Mouse (Mus musculus): ENCODE measurements around the gene Lrrc52. TPM values are rescaled to one million over a fixed set of nuclear protein-coding genes. Genes with fewer than 3 reads are reported as not detected.
A peak's percentile ranks its signal among the peaks of the same experiment; 100 is the strongest.

The Lrrc52 gene
- 0.19 TPM in 1 of 2 replicates, not detected in the other for polyA plus RNA-seq (2016; fragmentation: Nextera tagmentation; extraction: Ambion mirVana)

DNA sequence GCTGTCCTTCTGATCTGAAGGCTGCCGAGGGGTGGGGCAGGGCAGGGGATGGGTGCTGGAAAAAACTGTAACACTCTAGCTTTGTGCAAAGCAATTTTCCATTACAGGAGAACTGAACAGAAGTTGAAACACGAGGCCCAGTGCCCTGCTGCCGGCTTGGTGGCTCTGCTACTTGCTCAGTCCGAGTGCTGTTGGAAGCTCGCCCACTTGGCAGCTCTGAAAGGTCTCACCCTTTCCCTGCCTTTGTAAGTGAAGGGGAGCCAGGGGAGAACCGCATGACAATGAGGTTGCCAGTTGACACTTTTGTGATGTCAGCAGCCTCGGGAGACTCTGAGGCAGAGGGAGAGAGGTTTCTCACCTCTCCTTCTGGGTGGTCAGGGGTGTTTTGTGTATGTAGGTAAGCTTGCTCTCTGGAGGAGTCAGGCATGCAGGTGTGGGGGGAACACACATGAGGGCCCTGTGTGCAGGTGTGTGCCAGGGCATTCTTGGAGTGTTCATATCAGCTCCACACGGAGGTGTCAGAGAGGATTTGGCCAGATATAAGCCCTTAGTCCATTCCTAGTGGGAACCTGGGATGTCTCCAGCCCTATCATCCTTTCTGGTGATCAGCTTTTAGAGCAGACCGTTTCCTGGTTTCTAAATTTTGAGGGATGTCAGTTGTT lies at the start of gene Lrrc52:
Gene Lrrc52, minus strand, starts transcription at position 16 of the 662 bp plus-strand sequence.
- Histone ChIP-seq H3K4me1 (no peaks in the 10 kb centered on the region), H3K4me3 (no peak within 1 kb of the TSS), H3K9me3 (no peaks in the 10 kb centered on the region), H3K27me3 (ENCODE audit: insufficient read depth, poor library complexity, severe bottlenecking) (no peaks in the 10 kb centered on the region; the same call in 1 of the 2 replicates), H3K27ac (no peak within 1 kb of the TSS), H3K36me3 (no peaks in the 10 kb centered on the region)
- no peak for DNase-seq (ENCODE audit: low spot score)
- WGBS: 28% methylated on average over 9 of the region's 9 CpGs

DNA sequence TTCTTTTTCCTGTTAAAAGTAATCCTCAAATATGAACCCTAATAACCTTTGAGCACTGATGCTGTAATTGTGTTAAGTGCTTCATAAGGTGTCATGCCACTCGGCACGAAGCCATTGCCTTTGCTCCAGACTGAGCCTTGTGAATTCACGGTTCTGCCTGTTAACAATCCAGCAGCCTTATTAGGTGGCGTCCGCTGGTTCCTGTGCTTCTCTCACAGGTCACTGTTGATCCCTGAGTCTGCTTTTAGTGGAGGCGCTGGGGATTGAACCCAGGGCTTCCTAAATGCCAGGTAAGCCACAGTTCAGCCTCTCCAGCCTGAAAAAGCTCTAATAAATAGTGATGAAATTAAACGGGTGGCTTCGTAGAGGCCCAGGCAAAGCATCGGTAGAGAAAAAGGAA lies 45.0 kb upstream of the Lrrc52 start:
- WGBS: 82% methylated on average over 9 of the region's 9 CpGs
- Histone ChIP-seq H3K9me3 (no peaks in the 10 kb centered on the region), H3K36me3 (no peaks in the 10 kb centered on the region), H3K27me3 (ENCODE audit: insufficient read depth, poor library complexity, severe bottlenecking) (no peaks in the 10 kb centered on the region), H3K4me3 (no peak overlapping the region), H3K27ac (no peak overlapping the region), H3K4me1 (no peaks in the 10 kb centered on the region)
- peak; percentile 58 for DNase-seq (ENCODE audit: low spot score)

DNA sequence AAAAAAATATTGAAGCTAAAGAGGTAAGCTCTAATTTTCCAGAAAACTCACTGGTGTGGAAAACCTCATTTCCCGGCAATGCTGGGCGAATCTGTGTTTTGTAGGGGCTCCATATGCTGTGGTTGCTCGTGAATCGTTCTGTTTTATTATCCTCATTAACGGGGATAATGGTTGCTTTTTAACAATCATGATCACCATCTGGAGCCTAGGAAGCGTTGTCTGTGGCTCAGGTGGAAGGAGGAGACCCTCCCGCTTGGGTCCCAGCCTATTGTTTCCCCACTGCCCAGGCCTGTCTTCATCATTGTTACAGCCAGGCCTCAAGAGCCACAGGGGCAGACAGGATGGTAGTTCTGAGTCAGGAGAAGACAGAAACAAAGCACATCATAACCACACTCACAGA lies 39.5 kb upstream of the Lrrc52 start:
- H3K4me1 ChIP-seq: no peaks in the 10 kb centered on the region
- no peaks in the 10 kb centered on the region for H3K9me3 ChIP-seq
- H3K27me3 ChIP-seq (ENCODE audit: insufficient read depth, poor library complexity, severe bottlenecking): no peaks in the 10 kb centered on the region
- no peak overlapping the region for H3K4me3 ChIP-seq
- DNase-seq (ENCODE audit: low spot score): peak; percentile 68
- 85% methylated on average over 7 of the region's 7 CpGs for WGBS
- H3K36me3 ChIP-seq: no peaks in the 10 kb centered on the region
- no peak overlapping the region for H3K27ac ChIP-seq

DNA sequence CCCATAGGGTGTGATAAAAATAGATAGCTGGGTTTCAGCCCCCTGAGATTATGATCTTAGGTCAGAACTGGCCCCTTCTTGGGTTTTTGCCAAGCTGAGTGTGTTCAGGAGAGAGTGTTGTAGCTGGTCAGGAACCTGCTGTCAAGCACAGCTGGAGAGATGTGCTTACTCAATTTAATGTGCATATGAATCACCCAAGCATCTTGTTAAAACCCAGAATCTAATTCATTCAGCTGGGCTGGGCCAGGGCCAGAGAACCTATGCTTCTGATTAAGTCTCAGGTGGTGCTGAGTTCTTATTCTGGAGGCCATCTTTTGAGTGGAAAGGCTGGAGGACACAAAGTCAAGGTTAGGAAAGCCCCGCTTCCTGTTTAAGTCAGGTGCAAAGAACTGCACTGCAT lies 38.8 kb upstream of the Lrrc52 start:
- Histone ChIP-seq H3K36me3 (no peaks in the 10 kb centered on the region), H3K4me3 (no peak overlapping the region), H3K27ac (no peak overlapping the region), H3K4me1 (no peaks in the 10 kb centered on the region), H3K9me3 (no peaks in the 10 kb centered on the region), H3K27me3 (ENCODE audit: insufficient read depth, poor library complexity, severe bottlenecking) (no peaks in the 10 kb centered on the region)
- DNase-seq (ENCODE audit: low spot score): peak; percentile 41
- WGBS: 97% methylated on average over 1 of the region's 1 CpGs

DNA sequence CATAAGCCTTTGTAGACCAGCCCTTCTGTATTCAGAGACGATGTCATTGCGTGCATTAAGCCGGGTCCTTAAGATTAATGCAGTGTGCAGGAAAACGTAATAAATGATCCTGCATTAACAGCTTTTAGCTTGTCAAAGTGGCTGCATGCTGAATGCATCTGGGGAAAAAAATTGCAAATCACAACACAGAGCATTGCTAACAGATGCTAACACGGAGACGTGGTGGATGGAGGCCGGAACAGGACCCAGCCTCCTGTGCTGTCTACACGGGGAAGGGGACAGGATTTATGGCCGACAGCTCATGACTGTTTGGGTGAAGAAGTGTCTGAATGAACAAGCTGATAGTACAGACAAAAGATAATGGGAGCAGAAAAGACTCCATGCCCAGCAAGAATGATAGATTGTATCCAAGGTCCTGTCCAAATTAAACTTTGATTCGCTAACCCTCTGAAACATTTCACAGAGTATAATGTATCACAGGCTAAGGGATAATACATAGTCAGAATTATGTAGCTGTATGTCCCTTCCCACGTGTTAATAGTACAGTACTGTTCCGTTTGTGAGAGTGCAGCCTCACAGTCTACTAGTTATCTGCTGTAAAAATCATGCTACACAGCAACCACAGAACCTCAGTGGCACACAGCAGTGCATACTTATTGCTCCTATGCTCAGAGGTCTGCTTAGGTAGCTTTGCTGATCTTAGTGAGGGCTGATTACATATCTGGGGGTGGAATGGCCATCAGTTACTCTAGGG lies 32.7 kb upstream of the Lrrc52 start:
- H3K9me3 ChIP-seq: no peaks in the 10 kb centered on the region
- no peak overlapping the region for H3K27ac ChIP-seq
- no peak for DNase-seq (ENCODE audit: low spot score)
- H3K4me1 ChIP-seq: peaks cover 3% of the 10 kb centered on the region; the same call in 1 of the 2 replicates
- 68% methylated on average over 12 of the region's 12 CpGs for WGBS
- no peaks in the 10 kb centered on the region for H3K36me3 ChIP-seq
- H3K27me3 ChIP-seq (ENCODE audit: insufficient read depth, poor library complexity, severe bottlenecking): 0 out of 2 replicates have a peak, but pooled peaks cover 9% of the 10 kb centered on the region
- no peak overlapping the region for H3K4me3 ChIP-seq

DNA sequence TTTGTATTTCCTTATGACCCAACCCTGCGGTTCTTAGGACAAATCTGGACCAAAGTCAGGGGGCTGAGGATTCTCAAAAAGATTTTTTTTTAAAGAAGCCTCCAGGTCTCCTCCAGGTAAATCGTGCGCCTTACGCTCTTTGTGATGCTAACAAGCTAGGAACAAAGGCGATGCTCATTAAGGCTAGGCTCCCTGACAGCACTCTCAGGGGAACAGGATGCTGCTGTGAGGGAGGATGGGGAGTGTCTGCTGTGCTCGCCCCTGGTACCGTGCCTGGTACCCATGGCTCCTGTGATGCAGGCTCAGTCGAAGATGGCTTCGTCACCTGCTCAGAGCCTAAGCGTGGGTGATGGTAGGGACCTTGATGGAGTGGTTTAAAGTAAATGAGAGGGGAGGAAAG lies 31.4 kb upstream of the Lrrc52 start:
- Histone ChIP-seq H3K4me1 (peaks cover 3% of the 10 kb centered on the region; the same call in 1 of the 2 replicates), H3K36me3 (no peaks in the 10 kb centered on the region), H3K27me3 (ENCODE audit: insufficient read depth, poor library complexity, severe bottlenecking) (0 out of 2 replicates have a peak, but pooled peaks cover 9% of the 10 kb centered on the region), H3K9me3 (no peaks in the 10 kb centered on the region), H3K27ac (no peak overlapping the region), H3K4me3 (no peak overlapping the region)
- DNase-seq (ENCODE audit: low spot score): no peak
- WGBS: 37% methylated on average over 10 of the region's 10 CpGs

DNA sequence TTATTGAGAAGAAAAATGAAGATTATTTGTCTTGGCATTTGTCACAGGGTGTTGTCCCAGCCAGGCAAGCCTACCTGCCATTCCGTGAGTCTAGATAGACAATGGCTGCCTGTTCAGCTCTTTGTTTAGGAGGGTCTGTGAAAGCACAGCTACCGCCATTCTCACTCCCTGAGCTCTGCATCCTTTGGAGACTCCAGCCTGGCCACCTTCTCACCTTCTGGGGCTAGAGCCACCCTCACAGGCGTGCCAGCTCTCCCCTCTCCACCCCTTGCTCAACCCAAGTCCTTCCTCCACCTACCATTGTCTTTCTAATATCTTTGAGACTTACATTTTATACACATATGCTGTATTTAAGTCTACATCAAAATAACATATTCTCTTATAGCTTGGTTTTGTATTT lies 31.0 kb upstream of the Lrrc52 start:
- no peaks in the 10 kb centered on the region for H3K9me3 ChIP-seq
- no peak overlapping the region for H3K4me3 ChIP-seq
- no peaks in the 10 kb centered on the region for H3K36me3 ChIP-seq
- WGBS: 56% methylated on average over 3 of the region's 3 CpGs
- peaks cover 3% of the 10 kb centered on the region; the same call in 1 of the 2 replicates for H3K4me1 ChIP-seq
- DNase-seq (ENCODE audit: low spot score): no peak
- no peak overlapping the region for H3K27ac ChIP-seq
- H3K27me3 ChIP-seq (ENCODE audit: insufficient read depth, poor library complexity, severe bottlenecking): peaks cover 9% of the 10 kb centered on the region; the same call in 1 of the 2 replicates

DNA sequence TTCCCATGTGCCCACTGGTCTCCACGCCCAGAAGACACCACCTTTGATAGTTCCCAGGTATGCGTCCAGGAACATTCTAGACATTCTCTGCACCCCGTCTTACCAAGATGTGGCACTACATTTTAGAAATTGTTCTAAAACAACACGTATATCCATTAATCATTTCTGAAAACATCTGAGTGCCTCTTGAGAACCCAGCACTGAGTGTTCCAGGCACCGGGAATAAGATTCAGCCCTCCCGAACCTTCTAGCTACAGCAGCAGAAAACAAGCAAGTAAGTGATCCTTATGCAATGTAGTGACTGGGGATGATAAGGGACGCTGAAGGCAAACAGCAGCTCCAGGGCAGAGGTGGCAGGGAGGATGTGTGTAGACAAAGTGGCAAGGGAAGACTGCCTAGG lies 24.9 kb upstream of the Lrrc52 start:
- DNase-seq (ENCODE audit: low spot score): no peak
- Histone ChIP-seq H3K4me1 (no peaks in the 10 kb centered on the region), H3K4me3 (no peak overlapping the region), H3K36me3 (no peaks in the 10 kb centered on the region), H3K9me3 (no peaks in the 10 kb centered on the region), H3K27ac (no peak overlapping the region), H3K27me3 (ENCODE audit: insufficient read depth, poor library complexity, severe bottlenecking) (no peaks in the 10 kb centered on the region; the same call in 1 of the 2 replicates)
- WGBS: 71% methylated on average over 7 of the region's 7 CpGs

DNA sequence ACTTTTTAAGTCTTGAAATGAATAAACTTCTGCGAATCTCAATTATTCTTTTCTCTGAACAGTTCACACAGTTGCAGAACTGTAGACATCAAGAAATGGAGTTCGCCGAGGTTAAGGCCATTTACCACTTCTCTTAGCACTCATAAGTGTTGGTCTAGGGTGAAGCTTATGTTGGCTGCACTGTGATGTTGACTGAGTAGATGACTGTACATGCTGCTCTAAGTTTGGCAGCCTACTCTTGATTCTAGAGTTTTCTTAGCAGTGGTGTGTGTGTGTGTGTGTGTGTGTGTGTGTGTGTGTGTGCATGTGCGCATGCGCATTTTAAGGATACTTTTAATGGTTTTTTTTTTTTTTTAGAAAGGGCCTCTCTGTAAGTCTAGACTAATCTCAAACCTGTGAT lies 21.4 kb upstream of the Lrrc52 start:
- 88% methylated on average over 5 of the region's 5 CpGs for WGBS
- no peak for DNase-seq (ENCODE audit: low spot score)
- no peaks in the 10 kb centered on the region for H3K36me3 ChIP-seq

DNA sequence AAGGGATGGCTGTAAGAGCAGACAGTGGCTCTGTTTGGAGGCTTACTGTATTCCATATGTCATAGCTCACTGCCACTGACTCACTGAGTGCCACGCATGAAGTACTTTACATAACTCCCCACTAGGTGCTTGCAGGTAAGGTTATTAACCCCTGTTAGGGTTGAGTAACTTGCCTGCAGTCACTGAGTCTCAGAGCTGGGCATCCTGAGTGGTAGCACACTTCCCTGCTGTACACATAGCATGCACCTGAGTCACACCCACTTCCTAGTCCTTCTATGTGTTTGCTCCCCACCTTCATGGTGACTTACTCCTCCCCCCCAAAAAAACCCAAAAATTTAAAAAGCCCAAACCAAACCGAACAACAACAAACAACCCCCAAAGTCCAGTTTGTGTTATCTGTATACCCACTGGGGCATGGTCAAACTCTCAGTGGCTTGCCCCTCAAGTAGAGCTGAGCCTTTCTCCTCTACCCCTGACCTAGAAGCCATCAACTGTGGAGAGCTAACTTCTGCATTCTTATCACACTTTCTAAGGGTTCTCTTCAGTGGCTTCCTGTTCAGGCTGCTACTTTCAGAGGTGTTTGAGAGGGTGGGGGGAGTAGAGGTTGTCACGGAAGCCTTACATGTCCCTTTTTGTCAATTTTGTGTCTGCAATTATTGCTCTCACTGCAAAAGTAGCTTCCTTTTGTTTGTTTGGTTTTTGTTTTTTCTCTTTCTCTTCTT lies 20.5 kb upstream of the Lrrc52 start:
- Histone ChIP-seq H3K27ac (no peak overlapping the region), H3K36me3 (no peaks in the 10 kb centered on the region), H3K27me3 (ENCODE audit: insufficient read depth, poor library complexity, severe bottlenecking) (no peaks in the 10 kb centered on the region; the same call in 1 of the 2 replicates), H3K4me3 (no peak overlapping the region), H3K9me3 (no peaks in the 10 kb centered on the region), H3K4me1 (no peaks in the 10 kb centered on the region)
- no peak for DNase-seq (ENCODE audit: low spot score)
- 62% methylated on average over 3 of the region's 3 CpGs for WGBS

More for the DNA sequence above, 21.4 kb upstream of the Lrrc52 start:
- Histone ChIP-seq H3K4me3 (no peak overlapping the region), H3K4me1 (no peaks in the 10 kb centered on the region), H3K27ac (no peak overlapping the region), H3K27me3 (ENCODE audit: insufficient read depth, poor library complexity, severe bottlenecking) (no peaks in the 10 kb centered on the region; the same call in 1 of the 2 replicates), H3K9me3 (no peaks in the 10 kb centered on the region)

DNA sequence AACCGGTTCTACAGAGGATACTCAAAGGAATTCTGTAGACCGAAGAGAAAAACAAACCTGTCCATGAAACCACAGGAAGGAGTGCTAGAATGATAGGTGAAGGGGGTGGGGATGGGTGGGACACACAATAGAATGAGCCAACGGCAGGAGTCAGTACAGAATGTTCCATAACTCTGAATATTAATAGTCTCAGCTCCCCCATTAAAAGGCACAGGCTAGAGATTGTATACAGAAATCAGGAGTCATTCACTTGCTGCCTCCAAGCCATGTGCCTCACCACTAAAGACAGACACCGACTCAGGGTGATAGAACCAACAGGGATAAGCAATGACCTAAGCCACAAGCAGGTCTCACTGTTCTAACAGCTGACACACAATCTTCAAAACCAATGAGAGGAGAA lies 16.3 kb upstream of the Lrrc52 start:
- H3K27ac ChIP-seq: no peak overlapping the region
- H3K27me3 ChIP-seq (ENCODE audit: insufficient read depth, poor library complexity, severe bottlenecking): no peaks in the 10 kb centered on the region
- H3K4me1 ChIP-seq: no peaks in the 10 kb centered on the region
- no peaks in the 10 kb centered on the region for H3K36me3 ChIP-seq
- H3K4me3 ChIP-seq: no peak overlapping the region
- WGBS: 72% methylated on average over 4 of the region's 4 CpGs
- H3K9me3 ChIP-seq: no peaks in the 10 kb centered on the region
- DNase-seq (ENCODE audit: low spot score): no peak

DNA sequence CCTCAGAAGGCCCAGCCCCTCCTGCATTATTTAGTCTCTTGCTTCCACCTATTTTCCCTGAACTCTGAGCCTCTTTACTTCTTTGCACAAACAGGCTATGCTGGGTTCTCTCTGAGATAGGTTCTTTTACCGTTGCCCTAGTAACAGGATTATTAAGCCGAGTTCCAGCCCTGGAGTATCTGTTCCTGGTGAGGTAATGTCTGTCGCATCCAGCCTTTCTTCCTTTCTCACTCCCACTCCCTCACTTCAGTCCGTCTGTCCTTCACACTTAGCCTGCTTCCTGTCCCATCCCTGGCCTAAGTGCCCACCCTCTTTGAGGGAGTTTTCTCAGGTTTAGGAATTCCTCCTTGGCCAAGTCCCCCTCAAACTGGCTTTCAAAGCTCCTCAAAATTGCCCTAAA lies 7.0 kb upstream of the Lrrc52 start:
- Histone ChIP-seq H3K9me3 (no peaks in the 10 kb centered on the region), H3K27ac (no peak overlapping the region), H3K4me3 (no peak overlapping the region), H3K36me3 (no peaks in the 10 kb centered on the region), H3K27me3 (ENCODE audit: insufficient read depth, poor library complexity, severe bottlenecking) (no peaks in the 10 kb centered on the region), H3K4me1 (no peaks in the 10 kb centered on the region)
- DNase-seq (ENCODE audit: low spot score): no peak
- WGBS: 36% methylated on average over 4 of the region's 4 CpGs

DNA sequence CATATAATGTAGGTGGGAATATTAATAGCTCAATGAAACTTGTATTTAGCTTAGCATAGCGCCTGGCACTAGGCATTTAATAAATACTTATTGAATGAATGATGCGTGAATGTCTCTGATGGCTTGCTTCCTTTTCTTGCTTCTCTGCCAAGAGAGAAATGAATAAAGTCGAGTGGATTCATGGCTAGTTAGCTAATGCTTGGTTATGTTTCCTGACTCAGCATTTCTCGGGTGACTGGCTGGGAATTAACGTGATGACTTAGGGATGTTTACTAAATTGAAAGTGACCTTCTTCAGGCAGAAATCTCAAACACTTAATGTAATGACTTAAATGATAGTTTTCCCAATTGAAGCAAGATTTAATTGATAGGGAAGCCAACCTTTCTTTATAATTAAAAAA lies 1.3 kb upstream of the Lrrc52 start:
- H3K9me3 ChIP-seq: no peaks in the 10 kb centered on the region
- H3K36me3 ChIP-seq: no peaks in the 10 kb centered on the region
- WGBS: 77% methylated on average over 5 of the region's 5 CpGs
- no peak overlapping the region for H3K27ac ChIP-seq
- no peaks in the 10 kb centered on the region; the same call in 1 of the 2 replicates for H3K27me3 ChIP-seq (ENCODE audit: insufficient read depth, poor library complexity, severe bottlenecking)
- no peaks in the 10 kb centered on the region for H3K4me1 ChIP-seq
- DNase-seq (ENCODE audit: low spot score): no peak
- H3K4me3 ChIP-seq: no peak overlapping the region
